Mouse (Mus musculus): ENCODE measurements around the gene Mpp6. TPM values are rescaled to one million over a fixed set of nuclear protein-coding genes. Genes with fewer than 3 reads are reported as not detected.

Mpp6 gene
- polyA plus RNA-seq, 1 experiment from 2014 or later, result 75.8 TPM

GRCm38 (mm10) chr6:50169771-50170170 is 59.7 kb downstream of the Mpp6 start:
- H3K27ac ChIP-seq, result no peak overlapping the region
- H3K4me3 ChIP-seq, result no peak overlapping the region
- H3K27me3 ChIP-seq (ENCODE audit: low read depth, poor library complexity, severe bottlenecking), result no peaks in the 10 kb centered on the region
- H3K36me3 ChIP-seq, result peaks cover 34% of the 10 kb centered on the region
- H3K4me1 ChIP-seq, result no peaks in the 10 kb centered on the region
- no peak for DNase-seq (ENCODE audit: low spot score)
- H3K9me3 ChIP-seq (replicated peaks), result no peaks in the 10 kb centered on the region

GRCm38 (mm10) chr6:50175736-50176135 is 65.7 kb downstream of the Mpp6 start:
- Histone ChIP-seq H3K27me3 (ENCODE audit: low read depth, poor library complexity, severe bottlenecking) (no peaks in the 10 kb centered on the region), H3K27ac (no peak overlapping the region), H3K4me3 (no peak overlapping the region), H3K36me3 (peaks cover 25% of the 10 kb centered on the region), H3K9me3 (replicated peaks) (no peaks in the 10 kb centered on the region), H3K4me1 (no peaks in the 10 kb centered on the region)
- 93% methylated on average over 1 of the region's 1 CpGs for WGBS
- no peak for DNase-seq (ENCODE audit: low spot score)

GRCm38 (mm10) chr6:50180189-50180588 is 70.1 kb downstream of the Mpp6 start:
- DNase-seq (ENCODE audit: low spot score), result no peak
- no peak overlapping the region for H3K27ac ChIP-seq
- no peaks in the 10 kb centered on the region for H3K9me3 ChIP-seq (replicated peaks)
- no peaks in the 10 kb centered on the region for H3K4me1 ChIP-seq
- H3K4me3 ChIP-seq, result no peak overlapping the region
- peaks cover 32% of the 10 kb centered on the region for H3K36me3 ChIP-seq
- H3K27me3 ChIP-seq (ENCODE audit: low read depth, poor library complexity, severe bottlenecking), result no peaks in the 10 kb centered on the region
- 85% methylated on average over 4 of the region's 4 CpGs for WGBS

- no peak for DNase-seq (ENCODE audit: low spot score)
- no peaks in the 10 kb centered on the region for H3K9me3 ChIP-seq (replicated peaks)
- no peaks in the 10 kb centered on the region for H3K4me1 ChIP-seq
- H3K27ac ChIP-seq, result no peak overlapping the region
- H3K4me3 ChIP-seq, result no peak overlapping the region
- WGBS, result 93% methylated on average over 4 of the region's 4 CpGs
- H3K27me3 ChIP-seq (ENCODE audit: low read depth, poor library complexity, severe bottlenecking), result no peaks in the 10 kb centered on the region
- peaks cover 40% of the 10 kb centered on the region for H3K36me3 ChIP-seq
These were observed 77.9 kb downstream of the Mpp6 start for GRCm38 (mm10) chr6:50187955-50188354.

GRCm38 (mm10) chr6:50189376-50189775 is 79.3 kb downstream of the Mpp6 start:
- H3K27me3 ChIP-seq (ENCODE audit: low read depth, poor library complexity, severe bottlenecking), result no peaks in the 10 kb centered on the region
- no peaks in the 10 kb centered on the region for H3K9me3 ChIP-seq (replicated peaks)
- H3K27ac ChIP-seq, result no peak overlapping the region
- H3K4me1 ChIP-seq, result no peaks in the 10 kb centered on the region
- no peak overlapping the region for H3K4me3 ChIP-seq
- peaks cover 30% of the 10 kb centered on the region for H3K36me3 ChIP-seq
- DNase-seq (ENCODE audit: low spot score), result no peak

GRCm38 (mm10) chr6:50191605-50192004 is 81.6 kb downstream of the Mpp6 start:
- H3K4me3 ChIP-seq, result no peak overlapping the region
- no peaks in the 10 kb centered on the region for H3K9me3 ChIP-seq (replicated peaks)
- 94% methylated on average over 3 of the region's 3 CpGs for WGBS
- H3K36me3 ChIP-seq, result peaks cover 24% of the 10 kb centered on the region
- no peak overlapping the region for H3K27ac ChIP-seq
- no peaks in the 10 kb centered on the region for H3K27me3 ChIP-seq (ENCODE audit: low read depth, poor library complexity, severe bottlenecking)
- DNase-seq (ENCODE audit: low spot score), result no peak
- H3K4me1 ChIP-seq, result no peaks in the 10 kb centered on the region

GRCm38 (mm10) chr6:50192169-50192568 is 82.1 kb downstream of the Mpp6 start:
- Histone ChIP-seq H3K36me3 (peaks cover 24% of the 10 kb centered on the region), H3K9me3 (replicated peaks) (no peaks in the 10 kb centered on the region), H3K4me3 (no peak overlapping the region), H3K4me1 (no peaks in the 10 kb centered on the region), H3K27me3 (ENCODE audit: low read depth, poor library complexity, severe bottlenecking) (no peaks in the 10 kb centered on the region), H3K27ac (no peak overlapping the region)
- no peak for DNase-seq (ENCODE audit: low spot score)
- 93% methylated on average over 1 of the region's 1 CpGs for WGBS

- 95% methylated on average over 3 of the region's 3 CpGs for WGBS
- peaks cover 29% of the 10 kb centered on the region for H3K36me3 ChIP-seq
- no peak for DNase-seq (ENCODE audit: low spot score)
These were observed 82.8 kb downstream of the Mpp6 start for GRCm38 (mm10) chr6:50192822-50193221.

GRCm38 (mm10) chr6:50193851-50194250 is 83.8 kb downstream of the Mpp6 start:
- no peak overlapping the region for H3K27ac ChIP-seq
- no peak overlapping the region for H3K4me3 ChIP-seq
- no peaks in the 10 kb centered on the region for H3K9me3 ChIP-seq (replicated peaks)
- 91% methylated on average over 5 of the region's 5 CpGs for WGBS
- no peaks in the 10 kb centered on the region for H3K27me3 ChIP-seq (ENCODE audit: low read depth, poor library complexity, severe bottlenecking)
- H3K4me1 ChIP-seq, result no peaks in the 10 kb centered on the region
- peaks cover 34% of the 10 kb centered on the region for H3K36me3 ChIP-seq
- no peak for DNase-seq (ENCODE audit: low spot score)

More at GRCm38 (mm10) chr6:50192822-50193221, 82.8 kb downstream of the Mpp6 start:
- Histone ChIP-seq H3K4me3 (no peak overlapping the region), H3K27me3 (ENCODE audit: low read depth, poor library complexity, severe bottlenecking) (no peaks in the 10 kb centered on the region), H3K27ac (no peak overlapping the region), H3K4me1 (no peaks in the 10 kb centered on the region), H3K9me3 (replicated peaks) (no peaks in the 10 kb centered on the region)

GRCm38 (mm10) chr6:50204356-50204755 is 94.3 kb downstream of the Mpp6 start:
- no peaks in the 10 kb centered on the region for H3K27me3 ChIP-seq (ENCODE audit: low read depth, poor library complexity, severe bottlenecking)
- WGBS, result 90% methylated on average over 4 of the region's 4 CpGs
- no peak overlapping the region for H3K27ac ChIP-seq
- H3K36me3 ChIP-seq, result no peaks in the 10 kb centered on the region
- H3K4me1 ChIP-seq, result peaks cover 7% of the 10 kb centered on the region; the same call in 1 of the 2 replicates
- H3K9me3 ChIP-seq (replicated peaks), result no peaks in the 10 kb centered on the region
- H3K4me3 ChIP-seq, result no peak overlapping the region
- no peak for DNase-seq (ENCODE audit: low spot score)

GRCm38 (mm10) chr6:50205093-50205492 is 95.1 kb downstream of the Mpp6 start:
- H3K27ac ChIP-seq, result no peak overlapping the region
- H3K4me3 ChIP-seq, result no peak overlapping the region
- no peaks in the 10 kb centered on the region for H3K27me3 ChIP-seq (ENCODE audit: low read depth, poor library complexity, severe bottlenecking)
- H3K36me3 ChIP-seq, result no peaks in the 10 kb centered on the region
- no peak for DNase-seq (ENCODE audit: low spot score)
- peaks cover 7% of the 10 kb centered on the region; the same call in 1 of the 2 replicates for H3K4me1 ChIP-seq
- WGBS, result 86% methylated on average over 4 of the region's 4 CpGs
- no peaks in the 10 kb centered on the region for H3K9me3 ChIP-seq (replicated peaks)

- H3K9me3 ChIP-seq (replicated peaks), result no peaks in the 10 kb centered on the region
- H3K27ac ChIP-seq, result no peak overlapping the region
- H3K4me1 ChIP-seq, result peaks cover 4% of the 10 kb centered on the region; the same call in 1 of the 2 replicates
- H3K36me3 ChIP-seq, result no peaks in the 10 kb centered on the region
- no peak overlapping the region for H3K4me3 ChIP-seq
- DNase-seq (ENCODE audit: low spot score), result no peak
- no peaks in the 10 kb centered on the region for H3K27me3 ChIP-seq (ENCODE audit: low read depth, poor library complexity, severe bottlenecking)
- 78% methylated on average over 2 of the region's 2 CpGs for WGBS
These were observed 104.8 kb downstream of the Mpp6 start for GRCm38 (mm10) chr6:50214711-50215372.

GRCm38 (mm10) chr6:50215373-50215745 is 105.3 kb downstream of the Mpp6 start:
- no peaks in the 10 kb centered on the region for H3K9me3 ChIP-seq (replicated peaks)
- peaks cover 4% of the 10 kb centered on the region; the same call in 1 of the 2 replicates for H3K4me1 ChIP-seq
- H3K4me3 ChIP-seq, result no peak overlapping the region
- WGBS, result 90% methylated on average over 2 of the region's 2 CpGs
- no peak for DNase-seq (ENCODE audit: low spot score)
- no peaks in the 10 kb centered on the region for H3K36me3 ChIP-seq
- H3K27me3 ChIP-seq (ENCODE audit: low read depth, poor library complexity, severe bottlenecking), result no peaks in the 10 kb centered on the region
- H3K27ac ChIP-seq, result no peak overlapping the region

GRCm38 (mm10) chr6:50215986-50216385 is 105.9 kb downstream of the Mpp6 start:
- Histone ChIP-seq H3K4me1 (peaks cover 4% of the 10 kb centered on the region; the same call in 1 of the 2 replicates), H3K36me3 (no peaks in the 10 kb centered on the region), H3K4me3 (no peak overlapping the region), H3K27me3 (ENCODE audit: low read depth, poor library complexity, severe bottlenecking) (no peaks in the 10 kb centered on the region), H3K27ac (no peak overlapping the region), H3K9me3 (replicated peaks) (no peaks in the 10 kb centered on the region)
- no peak for DNase-seq (ENCODE audit: low spot score)
- 86% methylated on average over 4 of the region's 4 CpGs for WGBS

All from limb, embryonic 10.5 days (tissue).